In the genomic region with DNA sequence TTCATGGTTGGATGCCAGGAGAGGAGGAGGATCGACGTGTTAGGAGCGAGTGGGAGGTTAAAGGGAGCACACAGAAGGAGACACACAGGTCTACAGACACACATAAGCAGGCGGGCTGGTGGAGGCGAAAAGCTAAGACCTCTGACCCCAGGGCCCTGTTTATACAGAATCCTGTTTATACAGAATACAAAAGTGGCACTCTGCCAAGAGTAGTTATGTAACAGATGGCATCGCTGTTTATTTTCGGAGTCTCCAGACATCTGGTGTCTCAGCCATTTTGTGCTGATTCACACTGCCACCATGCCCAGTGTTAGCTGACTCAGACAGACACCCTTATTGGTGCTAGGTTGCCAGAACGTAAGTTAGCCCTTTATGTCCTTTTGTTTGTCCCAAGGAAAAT, we compare ENCODE assay signal across 8 mouse cellular contexts. TPM values are rescaled to one million over a fixed set of nuclear protein-coding genes. Genes with fewer than 3 reads are reported as not detected.
A peak's percentile ranks its signal among the peaks of the same experiment; 100 is the strongest.
DNase-seq lines count a peak whose midpoint lies in the region; ATAC-seq and TF ChIP-seq lines count a peak whose summit lies in the region.

No protein-coding gene starts in this region.

- DNase-seq in NIH3T3 (ENCODE audit: low read depth) = peak; percentile 79
- peak; percentile 9 for DNase-seq in embryo, embryonic 9.5 days (ENCODE audit: extremely low spot score)
- DNase-seq in layer of hippocampus, adult 18-20 months (ENCODE audit: low spot score in 2 of 2) = peak; percentile 45 to 86
- DNase-seq in spleen, postnatal 10 days (ENCODE audit: low spot score in 2 of 2) = no peak
- DNase-seq in heart, postnatal 36 days = no peak

- TF ChIP-seq CTCF in intestine, postnatal 0 days (IDR thresholded peaks at IDR 0.05; ENCODE audit: low read depth) = no peak

- H3K27me3 ChIP-seq in intestine, postnatal 0 days (replicated peaks; ENCODE audit: control insufficient read depth, insufficient read depth, low read length) = no peaks in the 10 kb centered on the region
- H3K27me3 ChIP-seq in intestine, embryonic 16.5 days (replicated peaks; ENCODE audit: control insufficient read depth, insufficient read depth, low read length) = no peaks in the 10 kb centered on the region

- ATAC-seq in intestine, postnatal 0 days = peak; percentile 41; the same call in 1 of the 2 replicates
- ATAC-seq in intestine, embryonic 16.5 days = no peak
- peak; percentile 24; the same call in 1 of the 2 replicates for ATAC-seq in megakaryocyte, adult 5-6 weeks (ENCODE audit: poor library complexity, severe bottlenecking)

- H3K9me3 ChIP-seq in intestine, postnatal 0 days (ENCODE audit: control insufficient read depth) = no peaks in the 10 kb centered on the region
- no peaks in the 10 kb centered on the region for H3K9me3 ChIP-seq in intestine, embryonic 16.5 days (ENCODE audit: control insufficient read depth, low read length)

- no peak overlapping the region for H3K4me2 ChIP-seq in intestine, postnatal 0 days (replicated peaks; ENCODE audit: low read depth)
- no peak overlapping the region for H3K4me2 ChIP-seq in intestine, embryonic 16.5 days (ENCODE audit: low read depth, low read length)

- WGBS in intestine, postnatal 0 days = 43% methylated on average over 8 of the region's 8 CpGs
- 47% methylated on average over 8 of the region's 8 CpGs for WGBS in intestine, embryonic 16.5 days

- H3K4me1 ChIP-seq in intestine, postnatal 0 days (replicated peaks; ENCODE audit: control insufficient read depth, insufficient read depth, low read length) = no peaks in the 10 kb centered on the region
- H3K4me1 ChIP-seq in intestine, embryonic 16.5 days (ENCODE audit: control insufficient read depth, insufficient read depth, low read length) = peaks cover 3% of the 10 kb centered on the region; the same call in 1 of the 2 replicates

- intact Hi-C loops in heart, postnatal 36 days (cut with DNase I) = no loop called here

- H3K27ac ChIP-seq in intestine, postnatal 0 days (ENCODE audit: low read depth, low read length) = no peak overlapping the region
- no peak overlapping the region for H3K27ac ChIP-seq in intestine, embryonic 16.5 days (ENCODE audit: low read length)

- no peaks in the 10 kb centered on the region for H3K36me3 ChIP-seq in intestine, postnatal 0 days (ENCODE audit: control insufficient read depth, insufficient read depth)
- H3K36me3 ChIP-seq in intestine, embryonic 16.5 days (ENCODE audit: control insufficient read depth, insufficient read depth, low read length) = no peaks in the 10 kb centered on the region

- H3K4me3 ChIP-seq in intestine, postnatal 0 days (ENCODE audit: low read depth, low read length) = no peak overlapping the region
- H3K4me3 ChIP-seq in intestine, embryonic 16.5 days (ENCODE audit: low read length) = no peak overlapping the region

- H3K9ac ChIP-seq in intestine, postnatal 0 days (ENCODE audit: low read depth, low read length) = no peak overlapping the region
- no peak overlapping the region for H3K9ac ChIP-seq in intestine, embryonic 16.5 days (ENCODE audit: low read depth, low read length)

RNA-seq across cellular contexts. Expression of a gene that starts 18.0 kb away (rescaled TPM):
- 7.2 and 7.5 TPM in 2 replicates for polyA plus RNA-seq in intestine, postnatal 0 days (2015; fragmentation: Nextera tagmentation; extraction: Ambion mirVana)
- polyA plus RNA-seq in intestine, embryonic 16.5 days (2015; fragmentation: Nextera tagmentation; extraction: Ambion mirVana) = 5.0 and 5.4 TPM in 2 replicates
- 1 to 10 TPM; 4.7 to 5.1 TPM for total RNA-seq in layer of hippocampus, adult 18-20 months (2021)
- 168 and 172 TPM in 2 replicates for total RNA-seq in megakaryocyte, adult 5-6 weeks (2015)
- total RNA-seq in megakaryocyte, adult 5-6 weeks (2017) = 89.8 and 102 TPM in 2 replicates
- 10 to 100 TPM; 17.5 to 27.3 TPM for total RNA-seq in heart, postnatal 36 days (2021)

RNA-seq across cellular contexts. Expression of a gene that starts 19.9 kb away (rescaled TPM):
- polyA plus RNA-seq in intestine, postnatal 0 days (2015; fragmentation: Nextera tagmentation; extraction: Ambion mirVana) = 10.4 and 10.6 TPM in 2 replicates
- 15.6 and 16.4 TPM in 2 replicates for polyA plus RNA-seq in intestine, embryonic 16.5 days (2015; fragmentation: Nextera tagmentation; extraction: Ambion mirVana)
- 10 to 100 TPM; 14.8 to 15.8 TPM for total RNA-seq in layer of hippocampus, adult 18-20 months (2021)
- total RNA-seq in megakaryocyte, adult 5-6 weeks (2015) = 5.9 and 7.3 TPM in 2 replicates
- total RNA-seq in megakaryocyte, adult 5-6 weeks (2017) = 10.4 and 16.2 TPM in 2 replicates
- total RNA-seq in heart, postnatal 36 days (2021) = 10 to 100 TPM; 10.6 to 11.4 TPM

Comparison
In these comparisons a context has a peak if more than half of its experiments do, and no peak if none do; other contexts are left out.
1. DNase-seq: peak in NIH3T3 (single experiment), embryo, embryonic 9.5 days (single experiment) and layer of hippocampus, adult 18-20 months (2 of 2); none in spleen, postnatal 10 days (0 of 2) and heart, postnatal 36 days (0 of 2).